Mouse (Mus musculus) CH12.LX (cell line): Measurements from ENCODE around the gene Usp37. TPM values are rescaled to one million over a fixed set of nuclear protein-coding genes. Genes with fewer than 3 reads are reported as not detected.
A peak's percentile ranks its signal among the peaks of the same experiment; 100 is the strongest.

Experiments
- DNase-seq: peaks from one replicate; pipeline ENCODE4 v3.0.0-alpha.2; 2013; ENCODE audit errors: extremely low read depth
- H3K27ac ChIP-seq: 2 replicates; pipeline ENCODE4 v1.5.1; 2012; ENCODE audit warnings: low read depth, mild to moderate bottlenecking, control low read depth, moderate library complexity; ENCODE audit not compliant: insufficient read depth
- H3K27me3 ChIP-seq: replicated peaks from 2 replicates; pipeline ENCODE3; 2012; ENCODE audit warnings: inconsistent platforms
- H3K36me3 ChIP-seq, 2 experiments: replicated peaks in 1 of 2; 2 replicates each; pipeline versions ENCODE3 to v1.6.1; 2012; ENCODE audit warnings: inconsistent platforms in 1 of 2, low read length in 1 of 2, mild to moderate bottlenecking in 1 of 2, mixed read lengths in 1 of 2, moderate library complexity in 1 of 2; ENCODE audit not compliant: control insufficient read depth in 1 of 2, insufficient read depth in 1 of 2
- H3K4me1 ChIP-seq, 2 experiments: 2 replicates each; pipeline ENCODE4 v1.6.1; 2012; ENCODE audit warnings: inconsistent platforms in 1 of 2, moderate library complexity in 1 of 2; ENCODE audit not compliant: insufficient read depth in 2 of 2, control insufficient read depth in 1 of 2
- H3K4me2 ChIP-seq: 2 replicates; pipeline ENCODE4 v1.6.1; 2012; ENCODE audit warnings: low read depth, mild to moderate bottlenecking, control low read depth; ENCODE audit not compliant: poor library complexity, insufficient read depth, severe bottlenecking
- H3K4me3 ChIP-seq, 3 experiments: fragments of 150-350 bp in 1 of 3; sonication (generic) in 1 of 3; replicated peaks in 1 of 3; 2 replicates each; pipeline versions ENCODE3 to v1.5.1; 2011 to 2012; ENCODE audit warnings: low read depth in 2 of 3, low read length in 2 of 3, mild to moderate bottlenecking in 2 of 3, moderate library complexity in 2 of 3, control low read depth in 1 of 3, improper control_type of control experiment in 1 of 3, inconsistent platforms in 1 of 3, mixed read lengths in 1 of 3; ENCODE audit not compliant: poor library complexity in 1 of 3
- H3K79me2 ChIP-seq: replicated peaks from 2 replicates; pipeline ENCODE4 v1.6.1; 2012; ENCODE audit warnings: mild to moderate bottlenecking, moderate library complexity; ENCODE audit not compliant: control insufficient read depth, poor library complexity, insufficient read depth, severe bottlenecking; ENCODE audit errors: extremely low read depth
- H3K9ac ChIP-seq: 2 replicates; pipeline ENCODE4 v1.6.1; 2012; ENCODE audit warnings: low read depth, mild to moderate bottlenecking, control low read depth, moderate library complexity; ENCODE audit not compliant: insufficient read depth
- H3K9me3 ChIP-seq: replicated peaks from 2 replicates; pipeline ENCODE3; 2012; ENCODE audit warnings: low read length, inconsistent platforms, mixed read lengths
- CTCF ChIP-seq, 2 experiments: IDR thresholded peaks in 1 of 2; conservative IDR thresholded peaks in 1 of 2; 2 replicates each; pipeline ENCODE4 v1.5.1; 2011 to 2012; ENCODE audit warnings: low read depth in 2 of 2, low read length in 2 of 2, improper control_type of control experiment in 1 of 2, inconsistent platforms in 1 of 2, mild to moderate bottlenecking in 1 of 2, moderate library complexity in 1 of 2
- ELF1 ChIP-seq: IDR thresholded peaks from 2 replicates; pipeline ENCODE4 v1.6.1; 2014; ENCODE audit warnings: low read depth, mild to moderate bottlenecking, inconsistent platforms, low read length, improper control_type of control experiment
- EP300 ChIP-seq: IDR thresholded peaks from 2 replicates; pipeline ENCODE4 v1.6.1; 2011; ENCODE audit warnings: low read length, improper control_type of control experiment
- ETS1 ChIP-seq: conservative IDR thresholded peaks from 2 replicates; pipeline ENCODE4 v1.6.1; 2012; ENCODE audit warnings: low read depth, mild to moderate bottlenecking, inconsistent platforms, low read length, improper control_type of control experiment, moderate library complexity
- JUN ChIP-seq: IDR thresholded peaks from 2 replicates; pipeline ENCODE4 v1.6.1; 2011; ENCODE audit warnings: low read depth, mild to moderate bottlenecking, low read length, improper control_type of control experiment, moderate library complexity; ENCODE audit not compliant: insufficient read depth
- KAT2A ChIP-seq: IDR thresholded peaks from 2 replicates; pipeline ENCODE4 v1.6.1; 2012; ENCODE audit warnings: low read length, improper control_type of control experiment, inconsistent platforms; ENCODE audit not compliant: insufficient replicate concordance
- MAFK ChIP-seq: IDR thresholded peaks from 2 replicates; pipeline ENCODE4 v1.6.1; 2011; ENCODE audit warnings: low read length, improper control_type of control experiment; ENCODE audit not compliant: insufficient replicate concordance
- MAX ChIP-seq: IDR thresholded peaks from 2 replicates; pipeline ENCODE4 v1.6.1; 2011; ENCODE audit warnings: low read length, improper control_type of control experiment
- MEF2A ChIP-seq: IDR thresholded peaks from 2 replicates; pipeline ENCODE4 v1.6.1; 2014; ENCODE audit warnings: low read depth, mild to moderate bottlenecking, inconsistent platforms, low read length, improper control_type of control experiment, borderline replicate concordance
- POLR2AphosphoS2 ChIP-seq: IDR thresholded peaks from 2 replicates; pipeline ENCODE4 v1.6.1; 2011; ENCODE audit warnings: low read depth, low read length, improper control_type of control experiment
- RAD21 ChIP-seq: IDR thresholded peaks from 2 replicates; pipeline ENCODE4 v1.6.1; 2011; ENCODE audit warnings: low read depth, mild to moderate bottlenecking, low read length, improper control_type of control experiment, moderate library complexity
- RCOR1 ChIP-seq: conservative IDR thresholded peaks from 2 replicates; pipeline ENCODE4 v1.6.1; 2012; ENCODE audit warnings: low read depth, mild to moderate bottlenecking, inconsistent platforms, low read length, improper control_type of control experiment
- SIN3A ChIP-seq: IDR thresholded peaks from 2 replicates; pipeline ENCODE4 v1.6.1; 2012; ENCODE audit warnings: low read length, improper control_type of control experiment, inconsistent platforms
- SMC3 ChIP-seq: IDR thresholded peaks from 2 replicates; pipeline ENCODE4 v1.6.1; 2011; ENCODE audit warnings: low read depth, low read length, improper control_type of control experiment
- TBP ChIP-seq: conservative IDR thresholded peaks from 2 replicates; pipeline ENCODE4 v1.6.1; 2011; ENCODE audit warnings: low read depth, low read length, improper control_type of control experiment
- TCF12 ChIP-seq: IDR thresholded peaks from 2 replicates; pipeline ENCODE4 v1.6.1; 2014; ENCODE audit warnings: low read depth, mild to moderate bottlenecking, inconsistent platforms, low read length, improper control_type of control experiment
- USF1 ChIP-seq: IDR thresholded peaks from 2 replicates; pipeline ENCODE4 v1.6.1; 2014; ENCODE audit warnings: low read depth, mild to moderate bottlenecking, inconsistent platforms, low read length, improper control_type of control experiment
- ZC3H11A ChIP-seq: IDR thresholded peaks from 2 replicates; pipeline ENCODE4 v1.6.1; 2012; ENCODE audit warnings: low read depth, mild to moderate bottlenecking, inconsistent platforms, low read length, improper control_type of control experiment
- ZMIZ1 ChIP-seq: IDR thresholded peaks from 2 replicates; pipeline ENCODE4 v1.6.1; 2012; ENCODE audit warnings: low read depth, mild to moderate bottlenecking, inconsistent platforms, low read length, improper control_type of control experiment
- dilution Hi-C: fragments of 300-500 bp; cut with MboI; formaldehyde crosslinking; loops from 2 replicates; pipeline ENCODE4 v1.14.3; 2020; ENCODE audit warnings: low sequenced_read_pairs; ENCODE audit not compliant: extremely low pct_unique_long_range_greater_than_20kb, extremely low pct_ligation_motif_present
- in situ Hi-C: fragments of 300-500 bp; cut with MboI; formaldehyde crosslinking; loops from 3 replicates; pipeline ENCODE4 v1.14.3; 2019; ENCODE audit warnings: low sequenced_read_pairs, low pct_ligation_motif_present, low pct_unique_long_range_greater_than_20kb, mixed read lengths
- polyA plus RNA-seq: library from polyadenylated mRNA; unstranded; fragments of >175 nt; gene quantifications from 2 replicates; pipeline ENCODE4 v1.2.1, GENCODE M21; 2012; ENCODE audit warnings: low read depth; ENCODE audit not compliant: insufficient read length
- total RNA-seq, 2 experiments: library from RNA; depleted of rRNA; stranded (reverse); fragments of 300-350 nt in 1 of 2; fragments of >200 nt in 1 of 2; gene quantifications; 2 replicates each; pipeline ENCODE4 v1.2.3; 2012 to 2014

Usp37 gene
- total and polyA plus RNA-seq, 3 experiments = 13.8 to 24.5 (median 24.1) TPM

DNA sequence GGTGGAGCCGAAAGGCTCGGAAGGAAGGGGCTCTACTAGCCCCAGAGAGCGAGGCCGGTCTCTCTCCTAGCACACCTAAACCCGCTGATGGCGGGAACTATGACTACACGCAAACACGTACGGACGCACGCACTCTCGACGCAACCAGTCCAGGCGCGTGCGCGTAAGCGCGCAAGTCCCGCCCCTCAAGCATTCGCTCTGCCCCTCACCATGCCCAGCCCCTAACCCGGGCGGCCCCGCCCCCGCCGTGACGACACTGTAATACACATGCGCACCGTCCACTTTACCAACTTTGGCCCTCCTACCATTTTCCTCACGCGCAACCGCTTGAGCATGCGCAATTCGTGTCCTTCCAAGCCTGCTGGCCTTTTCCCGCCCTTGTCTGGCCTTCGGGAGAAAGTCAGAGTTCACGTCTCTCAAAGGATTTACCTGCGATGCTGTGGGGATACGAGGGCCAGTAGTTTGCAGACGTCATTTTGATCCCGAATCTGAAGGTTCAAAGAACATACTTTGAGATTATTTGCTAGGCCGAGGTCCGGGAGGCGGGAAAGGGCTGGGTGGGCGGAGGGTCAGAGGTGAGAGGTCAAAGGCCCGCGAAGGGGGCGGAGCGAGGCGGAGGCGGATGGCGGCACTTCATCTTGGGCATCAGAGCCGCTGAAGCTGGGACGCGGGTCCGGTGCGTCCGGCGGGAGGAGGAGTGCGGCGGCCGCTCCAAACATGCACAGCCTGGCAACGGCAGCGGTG, 38.2 kb downstream of the Usp37 start, which contains the start of gene Cnot9 (continued):
- TF ChIP-seq TCF12 (peak; percentile 80), JUN (0 out of 2 replicates have a peak, but pooled peaks have one; percentile 2), SMC3 (no peak), ETS1 (no peak), ELF1 (peak; percentile 65), TBP (peak; percentile 57; the same call in 1 of the 2 replicates), ZMIZ1 (peak; percentile 86), POLR2AphosphoS2 (no peak; the same call in 1 of the 2 replicates), RCOR1 (peak; percentile 39; the same call in 1 of the 2 replicates), CTCF (conservative IDR thresholded peaks at IDR 0.05 in 1 of 2, IDR thresholded peaks at IDR 0.05 in 1 of 2; ENCODE audit: low read depth in 2 of 2, low read length in 2 of 2) (no peak), EP300 (no peak)

DNA sequence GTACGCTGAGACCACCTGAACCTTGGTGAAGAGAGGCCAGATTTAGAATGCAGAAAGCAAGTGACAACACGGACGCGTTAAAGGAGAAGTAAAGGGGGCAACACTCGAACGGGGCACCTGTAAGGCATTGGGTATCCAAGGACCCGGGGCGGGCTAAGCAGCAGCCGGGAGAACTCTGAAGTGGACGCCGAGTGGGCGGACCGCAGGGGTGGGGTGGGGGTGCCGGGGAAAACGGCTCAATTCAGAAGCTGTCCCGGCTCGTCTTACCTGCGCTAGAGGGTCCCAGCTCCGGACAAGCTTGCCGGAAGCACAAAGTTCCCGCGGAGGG, 38.7 kb downstream of the Usp37 start:
- dilution Hi-C loops = no loop called here
- no peaks in the 10 kb centered on the region for H3K27me3 ChIP-seq
- H3K4me1 ChIP-seq = peaks cover 8 to 55% of the 10 kb centered on the region in 2 experiments; a peak in 3 of 4 replicates
- H3K9me3 ChIP-seq = no peaks in the 10 kb centered on the region
- H3K79me2 ChIP-seq = peaks cover 73% of the 10 kb centered on the region
- TF ChIP-seq ZC3H11A (no peak), ZMIZ1 (0 out of 2 replicates have a peak, but pooled peaks have one; percentile 15), MAFK (no peak)
- DNase-seq = no peak
- H3K9ac ChIP-seq = peak overlapping the region; percentile 55
- H3K4me3 ChIP-seq = peak overlapping the region; percentile 90 to 98 (median 96)
- in situ Hi-C loops = no loop called here
- H3K27ac ChIP-seq = peak overlapping the region; percentile 26; the same call in 1 of the 2 replicates
- H3K4me2 ChIP-seq = peak overlapping the region; percentile 69; the same call in 1 of the 2 replicates
- peaks cover 0 to 19% of the 10 kb centered on the region in 2 experiments for H3K36me3 ChIP-seq

DNA sequence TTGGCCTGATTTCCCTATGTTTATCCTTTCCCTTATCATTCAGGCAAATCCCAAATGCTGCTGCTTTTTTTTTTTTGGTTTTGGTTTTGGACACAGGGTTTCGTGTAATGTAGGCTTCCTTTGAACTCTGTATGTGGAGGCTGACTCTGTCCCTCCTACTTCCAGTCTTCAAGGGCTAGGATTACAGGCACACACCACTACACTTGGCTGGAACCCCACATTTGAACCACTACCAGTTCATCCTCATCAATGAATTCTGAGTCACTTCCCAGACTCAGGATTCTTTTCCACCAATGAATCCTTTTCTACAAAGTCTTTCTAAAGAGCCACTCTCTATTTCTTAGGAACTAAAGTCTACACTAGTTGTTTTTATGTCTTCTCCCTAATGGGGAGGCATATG, 43.0 kb downstream of the Usp37 start:
- H3K36me3 ChIP-seq = peaks cover 3 to 26% of the 10 kb centered on the region in 2 experiments
- no peaks in the 10 kb centered on the region for H3K27me3 ChIP-seq
- no peak for TF ChIP-seq MAX
- no peak for TF ChIP-seq CTCF (conservative IDR thresholded peaks at IDR 0.05 in 1 of 2, IDR thresholded peaks at IDR 0.05 in 1 of 2; ENCODE audit: low read depth in 2 of 2, low read length in 2 of 2)
- no peak for TF ChIP-seq MEF2A
- TF ChIP-seq ZC3H11A = no peak
- TF ChIP-seq KAT2A = no peak
- no peak for TF ChIP-seq RAD21
- TF ChIP-seq SIN3A = no peak
- TF ChIP-seq USF1 = no peak
- no peak for TF ChIP-seq EP300
- TF ChIP-seq, all 38 proteins: peak for 0
- Histone ChIP-seq H3K79me2 (peaks cover 36% of the 10 kb centered on the region), H3K27ac (no peak overlapping the region), H3K9me3 (no peaks in the 10 kb centered on the region), H3K4me1 (peaks cover 0 to 26% of the 10 kb centered on the region in 2 experiments; a peak in 2 of 4 replicates), H3K4me3 (no peak overlapping the region), H3K9ac (no peak overlapping the region), H3K4me2 (no peak overlapping the region)
- dilution Hi-C loops = no loop called here
- DNase-seq = no peak
- in situ Hi-C loops = no loop called here
